Mouse (Mus musculus) ES-CJ7 (cell line): ENCODE data around the gene Gm21887.
A peak's percentile ranks its signal among the peaks of the same experiment; 100 is the strongest.
"Not testable (repeated sequence)": the region's sequence is repeated elsewhere in the genome, so short reads cannot be mapped to it uniquely, and the experiment has no call there.

Experiments used
- DNase-seq: peaks from one replicate; pipeline ENCODE4 v3.0.0; 2011; ENCODE audit warnings: low read depth, low spot score

Gm21887 gene

DNA sequence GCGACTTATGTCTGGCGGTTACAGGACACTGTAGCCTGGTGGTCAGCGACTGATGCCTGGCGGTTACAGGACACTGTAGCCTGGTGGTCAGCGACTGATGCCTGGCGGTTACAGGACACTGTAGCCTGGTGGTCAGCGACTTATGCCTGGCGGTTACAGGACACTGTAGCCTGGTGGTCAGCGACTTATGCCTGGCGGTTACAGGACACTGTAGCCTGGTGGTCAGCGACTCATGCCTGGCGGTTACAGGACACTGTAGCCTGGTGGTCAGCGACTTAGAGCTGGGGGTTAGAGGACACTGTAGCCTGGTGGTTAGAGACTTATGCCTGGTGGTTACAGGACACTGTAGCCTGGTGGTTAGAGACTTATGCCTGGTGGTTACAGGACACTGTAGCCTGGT lies 4.0 kb downstream of the Gm21887 start:
- not testable (repeated sequence) for DNase-seq

DNA sequence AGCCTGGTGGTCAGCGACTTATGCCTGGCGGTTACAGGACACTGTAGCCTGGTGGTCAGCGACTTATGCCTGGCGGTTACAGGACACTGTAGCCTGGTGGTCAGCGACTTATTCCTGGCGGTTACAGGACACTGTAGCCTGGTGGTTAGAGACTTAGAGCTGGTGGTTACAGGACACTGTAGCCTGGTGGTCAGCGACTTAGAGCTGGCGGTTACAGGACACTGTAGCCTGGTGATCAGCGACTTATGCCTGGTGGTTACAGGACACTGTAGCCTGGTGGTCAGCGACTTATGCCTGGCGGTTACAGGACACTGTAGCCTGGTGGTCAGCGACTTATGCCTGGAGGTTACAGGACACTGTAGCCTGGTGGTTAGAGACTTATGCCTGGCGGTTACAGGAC lies 4.6 kb downstream of the Gm21887 start:
- DNase-seq: not testable (repeated sequence)

DNA sequence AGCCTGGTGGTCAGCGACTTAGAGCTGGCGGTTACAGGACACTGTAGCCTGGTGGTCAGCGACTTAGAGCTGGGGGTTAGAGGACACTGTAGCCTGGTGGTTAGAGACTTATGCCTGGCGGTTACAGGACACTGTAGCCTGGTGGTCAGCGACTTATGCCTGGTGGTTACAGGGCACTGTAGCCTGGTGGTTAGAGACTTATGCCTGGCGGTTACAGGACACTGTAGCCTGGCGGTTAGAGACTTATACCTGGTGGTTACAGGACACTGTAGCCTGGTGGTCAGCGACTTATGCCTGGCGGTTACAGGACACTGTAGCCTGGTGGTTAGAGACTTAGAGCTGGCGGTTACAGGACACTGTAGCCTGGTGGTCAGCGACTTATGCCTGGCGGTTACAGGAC lies 6.4 kb downstream of the Gm21887 start:
- not testable (repeated sequence) for DNase-seq

DNA sequence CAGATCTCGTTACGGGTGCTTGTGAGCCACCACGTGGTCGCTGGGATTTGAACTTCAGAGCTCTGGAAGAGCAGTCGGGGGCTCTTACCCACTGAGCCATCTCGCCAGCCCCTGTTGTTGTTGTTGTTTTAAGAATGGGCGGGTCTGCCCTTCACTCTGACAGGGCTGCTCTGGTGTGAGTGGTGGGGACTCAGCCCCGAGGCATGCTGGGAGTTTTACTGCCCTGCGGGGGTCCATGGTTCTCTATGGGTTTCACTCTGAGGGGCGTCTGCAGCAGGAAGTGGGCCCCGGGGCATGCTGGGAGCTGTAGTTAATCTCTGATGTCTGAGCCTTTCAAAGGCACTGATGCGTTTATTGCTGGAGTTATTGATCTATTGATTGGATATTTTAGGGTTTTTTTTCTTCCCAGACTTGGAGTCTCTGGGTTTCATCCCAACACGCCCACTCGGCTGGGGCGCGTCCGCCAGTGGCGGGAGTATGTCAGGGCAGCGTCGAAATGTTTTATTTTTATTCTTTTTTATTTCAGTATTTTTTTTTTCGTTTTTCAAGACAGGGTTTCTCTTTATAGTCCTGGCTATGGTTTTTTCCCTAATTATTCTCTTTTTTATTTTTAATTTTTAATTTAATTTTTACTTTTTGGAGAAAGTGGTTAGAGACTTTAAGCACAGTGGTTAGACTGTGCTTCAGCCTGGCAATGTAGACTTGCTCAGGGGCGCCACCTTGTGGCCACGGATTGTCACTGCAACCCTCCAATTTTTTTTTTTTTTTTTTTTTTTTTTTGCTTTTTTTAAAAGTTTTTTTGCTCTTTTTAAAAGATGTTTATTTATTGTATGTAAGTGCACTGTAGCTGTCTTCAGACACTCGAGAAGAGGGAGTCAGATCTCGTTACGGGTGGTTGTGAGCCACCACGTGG lies 8.1 kb downstream of the Gm21887 start:
- peak; percentile 100 for DNase-seq

GRCm38 (mm10) chrX:170018571-170019218 lies 9.2 kb downstream of the Gm21887 start:
- DNase-seq: peak; percentile 93

- DNase-seq: peak; percentile 70
These were observed 9.9 kb downstream of the Gm21887 start for GRCm38 (mm10) chrX:170019219-170019953.

DNA sequence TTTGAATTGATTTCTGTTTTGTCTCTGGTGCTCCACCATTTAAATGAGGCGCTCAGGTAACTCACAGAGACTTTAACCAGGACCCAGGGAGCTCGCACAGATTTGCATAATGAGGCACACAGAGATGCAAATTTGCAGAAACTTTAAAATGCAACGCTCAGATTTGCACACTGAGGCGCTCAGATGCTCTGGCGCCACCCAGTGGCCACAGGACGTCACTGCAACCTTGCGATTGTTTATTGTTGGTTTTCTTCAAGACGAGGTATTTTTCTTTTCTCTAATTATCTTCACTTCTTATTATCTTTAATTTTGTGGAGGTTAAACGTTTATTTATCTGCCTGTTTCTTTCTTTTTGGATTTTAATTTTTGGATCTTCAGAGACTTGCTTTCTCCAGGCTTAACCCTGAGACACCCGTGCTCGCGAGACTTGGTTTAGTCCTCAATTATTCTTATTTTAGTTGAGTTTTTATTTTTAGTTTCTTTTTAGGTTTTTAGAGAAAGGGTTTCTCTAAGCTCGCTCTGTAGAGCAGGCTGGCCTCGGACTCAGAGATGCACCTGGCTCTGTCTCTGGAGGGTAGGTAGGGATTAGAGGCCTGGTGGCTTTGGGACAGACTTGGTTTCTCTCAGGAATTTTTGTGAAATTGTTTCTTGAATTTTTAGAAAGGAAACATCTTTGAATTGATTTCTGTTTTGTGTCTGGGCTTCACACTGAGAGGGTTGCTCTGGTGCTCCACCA lies 10.7 kb downstream of the Gm21887 start:
- DNase-seq: peak; percentile 99

GRCm38 (mm10) chrX:170020690-170021050 lies 11.2 kb downstream of the Gm21887 start:
- DNase-seq: peak; percentile 98

DNA sequence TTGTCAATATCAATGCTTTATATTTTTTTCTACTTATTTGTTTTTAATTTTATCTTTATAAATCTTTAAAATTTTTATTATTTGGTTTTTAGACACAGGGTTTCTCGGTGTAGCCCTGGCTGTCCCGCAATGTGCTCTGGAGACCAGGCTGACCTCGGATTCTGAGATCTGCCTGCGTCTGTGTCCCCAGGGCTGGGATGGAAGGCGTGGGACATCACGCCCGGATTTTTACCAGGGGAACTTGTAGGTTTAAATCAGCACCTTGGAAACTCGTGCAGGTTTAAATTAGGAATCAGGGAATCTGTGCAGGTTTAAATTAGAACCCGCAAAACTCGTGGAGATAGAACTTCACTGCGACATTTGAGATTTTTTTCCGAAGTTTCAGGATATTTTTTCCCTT lies 11.7 kb downstream of the Gm21887 start:
- DNase-seq: peak; percentile 91

DNA sequence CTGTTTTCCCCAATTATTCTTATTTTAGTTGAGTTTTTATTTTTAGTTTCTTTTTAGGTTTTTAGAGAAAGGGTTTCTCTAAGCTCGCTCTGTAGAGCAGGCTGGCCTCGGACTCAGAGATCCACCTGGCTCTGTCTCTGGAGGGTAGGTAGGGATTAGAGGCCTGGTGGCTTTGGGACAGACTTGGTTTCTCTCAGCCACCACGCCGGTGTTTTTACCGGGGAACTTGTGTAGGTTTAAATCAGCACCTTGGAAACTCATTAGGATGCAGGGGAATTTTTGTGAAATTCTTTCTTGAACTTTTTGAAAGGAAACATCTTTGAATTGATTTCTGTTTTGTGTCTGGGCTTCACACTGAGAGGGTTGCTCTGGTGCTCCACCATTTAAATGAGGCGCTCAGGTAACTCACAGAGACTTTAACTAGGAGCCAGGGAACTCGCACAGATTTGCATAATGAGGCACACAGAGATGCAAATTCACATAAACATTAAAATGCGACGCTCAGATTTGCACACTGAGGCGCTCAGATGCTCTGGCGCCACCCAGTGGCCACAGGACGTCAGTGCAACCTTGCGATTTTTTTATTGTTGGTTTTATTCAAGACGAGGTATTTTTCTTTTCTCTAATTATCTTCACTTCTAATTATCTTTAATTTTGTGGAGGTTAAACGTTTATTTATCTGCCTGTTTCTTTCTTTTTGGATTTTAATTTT lies 12.4 kb downstream of the Gm21887 start:
- peak; percentile 98 for DNase-seq
